Mouse (Mus musculus) MEL (cell line): ENCODE measurements around the gene 2700049A03Rik. TPM values are rescaled to one million over a fixed set of nuclear protein-coding genes. Genes with fewer than 3 reads are reported as not detected.

Experiments used
- DNase-seq: peaks from one replicate; pipeline ENCODE4 v3.0.0; 2011; ENCODE audit warnings: low read depth, low spot score
- H3K27ac ChIP-seq: 2 replicates; pipeline ENCODE4 v1.5.1; 2012; ENCODE audit warnings: low read depth, mild to moderate bottlenecking, control low read depth, low read length, moderate library complexity; ENCODE audit not compliant: control insufficient read depth
- H3K27me3 ChIP-seq, 2 experiments: fragments of 150-350 bp in 1 of 2; sonication (generic) in 1 of 2; 2 replicates each; pipeline ENCODE4 v1.6.1; 2012; ENCODE audit warnings: low read length in 2 of 2, mild to moderate bottlenecking in 2 of 2, improper control_type of control experiment in 1 of 2, moderate library complexity in 1 of 2; ENCODE audit not compliant: insufficient read depth in 2 of 2, control insufficient read depth in 1 of 2
- H3K36me3 ChIP-seq, 2 experiments: 2 replicates each; pipeline ENCODE4 v1.6.1; 2012 to 2014; ENCODE audit warnings: low read length in 2 of 2, improper control_type of control experiment in 1 of 2, inconsistent platforms in 1 of 2, mild to moderate bottlenecking in 1 of 2; ENCODE audit not compliant: insufficient read depth in 2 of 2, control insufficient read depth in 1 of 2
- H3K4me1 ChIP-seq, 2 experiments: fragments of 150-350 bp in 1 of 2; sonication (generic) in 1 of 2; 2 replicates each; pipeline ENCODE4 v1.6.1; 2012; ENCODE audit warnings: low read length in 2 of 2, improper control_type of control experiment in 1 of 2, mild to moderate bottlenecking in 1 of 2; ENCODE audit not compliant: insufficient read depth in 2 of 2, control insufficient read depth in 1 of 2
- H3K4me3 ChIP-seq, 2 experiments: fragments of 150-350 bp in 1 of 2; sonication (generic) in 1 of 2; 2 replicates each; pipeline ENCODE4 v1.5.1; 2012; ENCODE audit warnings: low read depth in 2 of 2, low read length in 2 of 2, mild to moderate bottlenecking in 2 of 2, moderate library complexity in 2 of 2, control low read depth in 1 of 2, improper control_type of control experiment in 1 of 2; ENCODE audit not compliant: control insufficient read depth in 1 of 2, insufficient read depth in 1 of 2
- H3K79me2 ChIP-seq: 2 replicates; pipeline ENCODE4 v1.6.1; 2012; ENCODE audit warnings: mild to moderate bottlenecking, low read length, moderate library complexity; ENCODE audit not compliant: control insufficient read depth, poor library complexity, insufficient read depth
- H3K9ac ChIP-seq: 2 replicates; pipeline ENCODE4 v1.6.1; 2012; ENCODE audit warnings: low read depth, mild to moderate bottlenecking, control low read depth, low read length, moderate library complexity; ENCODE audit not compliant: control insufficient read depth, poor library complexity, severe bottlenecking
- H3K9me3 ChIP-seq: fragments of 150-350 bp; sonication (generic); replicated peaks from 2 replicates; pipeline ENCODE4 v1.6.1; 2012; ENCODE audit warnings: mild to moderate bottlenecking, low read length, improper control_type of control experiment, moderate library complexity; ENCODE audit not compliant: insufficient read depth
- BHLHE40 ChIP-seq: IDR thresholded peaks from 2 replicates; pipeline ENCODE4 v1.6.1; 2012; ENCODE audit warnings: low read depth, mild to moderate bottlenecking, inconsistent platforms, low read length, improper control_type of control experiment, borderline replicate concordance
- CHD2 ChIP-seq: IDR thresholded peaks from 2 replicates; pipeline ENCODE4 v1.6.1; 2011; ENCODE audit warnings: low read length, improper control_type of control experiment
- CTCF ChIP-seq, 3 experiments: IDR thresholded peaks in 2 of 3; conservative IDR thresholded peaks in 1 of 3; 2 replicates each; pipeline ENCODE4 v1.5.1; 2011 to 2012; ENCODE audit warnings: low read length in 3 of 3, low read depth in 2 of 3, mild to moderate bottlenecking in 2 of 3, improper control_type of control experiment in 1 of 3, inconsistent platforms in 1 of 3, mixed read lengths in 1 of 3, moderate library complexity in 1 of 3; ENCODE audit not compliant: control insufficient read depth in 1 of 3, insufficient read depth in 1 of 3, poor library complexity in 1 of 3, severe bottlenecking in 1 of 3
- E2F4 ChIP-seq: IDR thresholded peaks from 2 replicates; pipeline ENCODE4 v1.6.1; 2011; ENCODE audit warnings: low read depth, low read length, improper control_type of control experiment, borderline replicate concordance
- ELF1 ChIP-seq: IDR thresholded peaks from 2 replicates; pipeline ENCODE4 v1.6.1; 2014; ENCODE audit warnings: low read depth, mild to moderate bottlenecking, inconsistent platforms, low read length, improper control_type of control experiment, moderate library complexity
- EP300 ChIP-seq, 2 experiments: IDR thresholded peaks; 2 replicates each; pipeline ENCODE4 v1.6.1; 2011; ENCODE audit warnings: improper control_type of control experiment in 2 of 2, low read length in 2 of 2, low read depth in 1 of 2, mild to moderate bottlenecking in 1 of 2
- ETS1 ChIP-seq: IDR thresholded peaks from 2 replicates; pipeline ENCODE4 v1.6.1; 2012; ENCODE audit warnings: low read depth, mild to moderate bottlenecking, inconsistent platforms, low read length, improper control_type of control experiment, moderate library complexity
- GABPA ChIP-seq: IDR thresholded peaks from 2 replicates; pipeline ENCODE4 v1.6.1; 2012; ENCODE audit warnings: low read depth, mild to moderate bottlenecking, inconsistent platforms, low read length, improper control_type of control experiment, moderate library complexity
- GATA1 ChIP-seq: IDR thresholded peaks from 2 replicates; pipeline ENCODE4 v1.6.1; 2011; ENCODE audit warnings: low read depth, low read length, improper control_type of control experiment
- HCFC1 ChIP-seq: IDR thresholded peaks from 2 replicates; pipeline ENCODE4 v1.6.1; 2012; ENCODE audit warnings: low read depth, mild to moderate bottlenecking, inconsistent platforms, low read length, improper control_type of control experiment, moderate library complexity
- JUND ChIP-seq: IDR thresholded peaks from 2 replicates; pipeline ENCODE4 v1.6.1; 2011; ENCODE audit warnings: low read depth, mild to moderate bottlenecking, improper control_type of control experiment, low read length
- KAT2A ChIP-seq: conservative IDR thresholded peaks from 2 replicates; pipeline ENCODE4 v1.6.1; 2012; ENCODE audit warnings: low read depth, low read length, improper control_type of control experiment, inconsistent platforms
- MAFK ChIP-seq: IDR thresholded peaks from 2 replicates; pipeline ENCODE4 v1.6.1; 2011; ENCODE audit warnings: low read depth, mild to moderate bottlenecking, low read length, improper control_type of control experiment, borderline replicate concordance
- MAX ChIP-seq: IDR thresholded peaks from 2 replicates; pipeline ENCODE4 v1.6.1; 2011; ENCODE audit warnings: low read length, improper control_type of control experiment
- MAZ ChIP-seq: IDR thresholded peaks from 2 replicates; pipeline ENCODE4 v1.6.1; 2012; ENCODE audit warnings: low read depth, mild to moderate bottlenecking, inconsistent platforms, low read length, improper control_type of control experiment
- MEF2A ChIP-seq: IDR thresholded peaks from 2 replicates; pipeline ENCODE4 v1.6.1; 2014; ENCODE audit warnings: low read depth, mild to moderate bottlenecking, inconsistent platforms, low read length, improper control_type of control experiment; ENCODE audit not compliant: poor library complexity, insufficient replicate concordance, severe bottlenecking; ENCODE audit errors: extremely low read depth
- MXI1 ChIP-seq: IDR thresholded peaks from 2 replicates; pipeline ENCODE4 v1.6.1; 2011; ENCODE audit warnings: mild to moderate bottlenecking, low read depth, low read length, improper control_type of control experiment
- MYB ChIP-seq: IDR thresholded peaks from 2 replicates; pipeline ENCODE4 v1.6.1; 2011; ENCODE audit warnings: mild to moderate bottlenecking, low read depth, low read length, improper control_type of control experiment
- MYC ChIP-seq: IDR thresholded peaks from 2 replicates; pipeline ENCODE4 v1.6.1; 2011; ENCODE audit warnings: low read depth, mild to moderate bottlenecking, low read length, improper control_type of control experiment, moderate library complexity
- POLR2A ChIP-seq, 2 experiments: IDR thresholded peaks; 2 replicates each; pipeline ENCODE4 v1.6.1; 2011 to 2012; ENCODE audit warnings: low read length in 2 of 2, mild to moderate bottlenecking in 2 of 2, control low read depth in 1 of 2, improper control_type of control experiment in 1 of 2, low read depth in 1 of 2, moderate library complexity in 1 of 2; ENCODE audit not compliant: control insufficient read depth in 1 of 2, insufficient read depth in 1 of 2, poor library complexity in 1 of 2
- POLR2AphosphoS2 ChIP-seq: IDR thresholded peaks from 2 replicates; pipeline ENCODE4 v1.6.1; 2011; ENCODE audit warnings: low read length, improper control_type of control experiment
- POLR2AphosphoS5 ChIP-seq: IDR thresholded peaks from 2 replicates; pipeline ENCODE4 v1.6.1; 2012; ENCODE audit warnings: low read depth, borderline replicate concordance, mild to moderate bottlenecking, inconsistent platforms, low read length, moderate library complexity, mixed read lengths
- RAD21 ChIP-seq: IDR thresholded peaks from 2 replicates; pipeline ENCODE4 v1.6.1; 2011; ENCODE audit warnings: mild to moderate bottlenecking, low read depth, low read length, improper control_type of control experiment
- RCOR1 ChIP-seq: IDR thresholded peaks from 2 replicates; pipeline ENCODE4 v1.6.1; 2012; ENCODE audit warnings: low read depth, mild to moderate bottlenecking, inconsistent platforms, low read length, improper control_type of control experiment
- SIN3A ChIP-seq: IDR thresholded peaks from 2 replicates; pipeline ENCODE4 v1.6.1; 2012; ENCODE audit warnings: low read length, improper control_type of control experiment, inconsistent platforms
- SMC3 ChIP-seq: IDR thresholded peaks from 2 replicates; pipeline ENCODE4 v1.6.1; 2011; ENCODE audit warnings: low read depth, low read length, improper control_type of control experiment
- TAL1 ChIP-seq: IDR thresholded peaks from 2 replicates; pipeline ENCODE4 v1.6.1; 2012; ENCODE audit warnings: mild to moderate bottlenecking, inconsistent platforms, low read length, moderate library complexity, mixed read lengths
- TBP ChIP-seq: IDR thresholded peaks from 2 replicates; pipeline ENCODE4 v1.8.0; 2011; ENCODE audit warnings: low read depth, low read length, improper control_type of control experiment
- TCF12 ChIP-seq: IDR thresholded peaks from 2 replicates; pipeline ENCODE4 v1.6.1; 2014; ENCODE audit warnings: low read depth, mild to moderate bottlenecking, inconsistent platforms, low read length, improper control_type of control experiment, moderate library complexity
- UBTF ChIP-seq: IDR thresholded peaks from 2 replicates; pipeline ENCODE4 v1.6.1; 2012; ENCODE audit warnings: low read depth, mild to moderate bottlenecking, inconsistent platforms, low read length, improper control_type of control experiment, moderate library complexity, borderline replicate concordance; ENCODE audit not compliant: insufficient read depth
- USF2 ChIP-seq, 2 experiments: IDR thresholded peaks; 2 replicates each; pipeline ENCODE4 v1.6.1; 2011 to 2012; ENCODE audit warnings: improper control_type of control experiment in 2 of 2, low read length in 2 of 2, borderline replicate concordance in 1 of 2, inconsistent platforms in 1 of 2, low read depth in 1 of 2, mild to moderate bottlenecking in 1 of 2; ENCODE audit not compliant: insufficient read depth in 1 of 2
- ZC3H11A ChIP-seq: IDR thresholded peaks from 2 replicates; pipeline ENCODE4 v1.6.1; 2012; ENCODE audit warnings: low read depth, mild to moderate bottlenecking, inconsistent platforms, low read length, improper control_type of control experiment
- ZKSCAN1 ChIP-seq: IDR thresholded peaks from 2 replicates; pipeline ENCODE4 v1.6.1; 2012; ENCODE audit warnings: low read depth, mild to moderate bottlenecking, inconsistent platforms, low read length, improper control_type of control experiment, moderate library complexity
- ZMIZ1 ChIP-seq: IDR thresholded peaks from 2 replicates; pipeline ENCODE4 v1.6.1; 2012; ENCODE audit warnings: low read depth, mild to moderate bottlenecking, inconsistent platforms, low read length, improper control_type of control experiment, moderate library complexity
- ZNF384 ChIP-seq: IDR thresholded peaks from 2 replicates; pipeline ENCODE4 v1.6.1; 2012; ENCODE audit warnings: low read depth, mild to moderate bottlenecking, inconsistent platforms, low read length, improper control_type of control experiment
- polyA plus RNA-seq, 2 experiments: library from polyadenylated mRNA; stranded (reverse) in 1 of 2; unstranded in 1 of 2; fragments of >175 nt in 1 of 2; fragments of >200 nt in 1 of 2; gene quantifications; 2 replicates each; pipeline versions ENCODE4 v1.2.1 to v1.2.4; 2012; ENCODE audit warnings: low replicate concordance in 2 of 2, low read depth in 1 of 2; ENCODE audit not compliant: insufficient read length in 2 of 2, insufficient read depth in 1 of 2, missing spikeins in 1 of 2
- total RNA-seq: library from RNA; depleted of rRNA; stranded (reverse); fragments of 300-350 nt; gene quantifications from 2 replicates; pipeline ENCODE4 v1.2.3, GENCODE M21; 2012

Gene 2700049A03Rik
- total and polyA plus RNA-seq, 3 experiments = 5.8 to 7.2 TPM; not detected in 1

- peak; percentile 94 for DNase-seq
- Histone ChIP-seq H3K36me3 (peaks cover 2 to 16% of the 10 kb centered on the region in 2 experiments), H3K27ac (no peak overlapping the region), H3K9me3 (no peaks in the 10 kb centered on the region), H3K4me3 (no peak overlapping the region), H3K79me2 (no peaks in the 10 kb centered on the region), H3K4me1 (peaks cover 2 to 6% of the 10 kb centered on the region in 2 experiments; a peak in 2 of 4 replicates), H3K9ac (no peak overlapping the region), H3K27me3 (no peaks in the 10 kb centered on the region)
- TF ChIP-seq TBP (peak; percentile 71), CTCF (IDR thresholded peaks at IDR 0.05 in 2 of 3, conservative IDR thresholded peaks at IDR 0.05 in 1 of 3; ENCODE audit: control insufficient read depth in 1 of 3, insufficient read depth in 1 of 3, low read depth in 2 of 3, low read length in 3 of 3, poor library complexity in 1 of 3, severe bottlenecking in 1 of 3) (no peak), POLR2A (IDR thresholded peaks at IDR 0.05; ENCODE audit: control insufficient read depth in 1 of 2, insufficient read depth in 1 of 2, low read depth in 1 of 2, low read length in 2 of 2, poor library complexity in 1 of 2) (0 out of 4 replicates have a peak, but pooled peaks of 1 of the 2 experiments have one; percentile 29), JUND (no peak), BHLHE40 (peak; percentile 66; the same call in 1 of the 2 replicates), MXI1 (peak; percentile 72), RCOR1 (peak; percentile 100), SIN3A (peak; percentile 69), POLR2AphosphoS5 (no peak), GATA1 (peak; percentile 98), MYC (peak; percentile 72), ZMIZ1 (peak; percentile 57; the same call in 1 of the 2 replicates), TAL1 (peak; percentile 97), MYB (peak; percentile 63), ELF1 (no peak), ZKSCAN1 (no peak), ETS1 (peak; percentile 66), MAX (peak; percentile 71), E2F4 (no peak), CHD2 (no peak), TCF12 (peak; percentile 95), GABPA (no peak), MAZ (0 out of 2 replicates have a peak, but pooled peaks have one; percentile 47), POLR2AphosphoS2 (no peak), MEF2A (no peak), ZNF384 (peak; percentile 62; the same call in 1 of the 2 replicates), USF2 (IDR thresholded peaks at IDR 0.05; ENCODE audit: borderline replicate concordance in 1 of 2, insufficient read depth in 1 of 2, low read depth in 1 of 2, low read length in 2 of 2) (no peak), SMC3 (no peak), KAT2A (peak; percentile 27; the same call in 1 of the 2 replicates), RAD21 (no peak), ZC3H11A (no peak), EP300 (IDR thresholded peaks at IDR 0.05; ENCODE audit: low read depth in 1 of 2, low read length in 2 of 2) (peak; percentile 94 to 98), UBTF (no peak), HCFC1 (no peak), MAFK (peak; percentile 88)
Observed at GRCm38 (mm10) chr12:71164410-71164809, 27.8 kb downstream of the 2700049A03Rik start.
